Mouse (Mus musculus) liver, adult 2 months (tissue): ENCODE results near the gene Tmem87a.

Source experiments
- CTCF ChIP-seq: fragments of 200-500 bp; IDR thresholded peaks from 2 replicates; pipeline ENCODE4 v1.5.1; 2011; ENCODE audit warnings: low read depth, low read length, control low read depth
- POLR2A ChIP-seq: fragments of 200-500 bp; IDR thresholded peaks from 2 replicates; pipeline ENCODE4 v1.6.1; 2011; ENCODE audit warnings: low read length, control low read depth; ENCODE audit not compliant: insufficient read depth; ENCODE audit errors: extremely low read depth

DNA sequence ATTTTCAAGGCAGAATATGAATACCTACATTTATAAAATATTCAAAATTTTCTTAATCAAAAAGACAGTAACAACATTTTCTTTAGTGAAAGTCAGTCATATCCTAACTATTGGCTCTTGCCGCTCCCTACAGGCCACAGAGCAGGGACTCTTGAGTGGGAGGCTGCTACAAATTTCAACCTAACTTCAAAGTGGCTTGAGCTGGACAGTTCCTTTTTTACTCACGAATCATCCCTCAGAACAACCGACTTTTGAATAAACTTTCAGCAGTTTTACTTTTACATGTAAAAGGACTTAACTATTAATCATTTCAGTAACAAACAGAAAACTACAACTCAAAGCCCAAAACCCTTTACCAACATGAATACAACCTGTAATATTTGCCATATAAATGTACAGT lies 1.1 kb downstream of the Tmem87a start:
- TF ChIP-seq CTCF (no peak), POLR2A (no peak)
